8 mouse cellular contexts compared by ENCODE assay signal in the genomic region with DNA sequence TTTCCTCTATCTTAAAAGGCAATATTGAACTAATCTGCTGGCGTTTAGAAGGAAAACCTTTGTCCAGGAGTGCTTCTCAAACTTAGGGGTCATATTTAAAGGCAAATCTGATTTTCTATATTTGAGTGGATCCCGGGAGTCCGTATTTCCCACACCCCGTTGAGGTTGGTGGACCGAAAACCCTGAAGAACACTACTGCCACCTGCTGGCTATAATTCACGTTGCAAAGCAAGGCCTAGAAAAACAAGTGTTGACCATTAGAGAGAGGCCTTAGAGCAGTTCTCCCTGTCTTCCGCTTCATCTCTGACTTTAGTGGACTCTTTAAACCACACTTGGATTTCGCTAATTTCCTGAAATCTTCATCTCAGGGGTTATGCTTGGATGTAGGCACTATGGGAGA.
A peak's percentile ranks its signal among the peaks of the same experiment; 100 is the strongest.
DNase-seq lines count a peak whose midpoint lies in the region; ATAC-seq and TF ChIP-seq lines count a peak whose summit lies in the region.

No protein-coding gene starts in this region.

- WGBS in limb, embryonic 14.5 days, result 33% methylated on average over 8 of the region's 8 CpGs

- peak; percentile 55 for DNase-seq in adrenal gland, postnatal 25 days
- peak; percentile 75 for DNase-seq in embryo, embryonic 9.5 days (ENCODE audit: extremely low spot score)
- peak; percentile 31 to 78 for DNase-seq in gastrocnemius, postnatal 36 days
- DNase-seq in kidney, adult 8-10 months, result peak; percentile 51 to 78
- peak; percentile 86 for DNase-seq in limb, embryonic 14.5 days (ENCODE audit: low spot score)
- DNase-seq in ovary, postnatal 14 days (ENCODE audit: low spot score), result peak; percentile 87
- DNase-seq in urinary bladder, postnatal 14 days (ENCODE audit: low spot score), result peak; percentile 81

- intact Hi-C loops in gastrocnemius, postnatal 36 days (cut with DNase I), result loop anchor here (5.0 kb wide), 1 partner anchor 407 kb away; no protein-coding TSS in a partner anchor

- H3K27me3 ChIP-seq in ES-Bruce4 (ENCODE audit: control insufficient read depth, insufficient read depth, low read length, poor library complexity, severe bottlenecking), result no peaks in the 10 kb centered on the region
- H3K27me3 ChIP-seq in limb, embryonic 14.5 days (ENCODE audit: control insufficient read depth, insufficient read depth, low read length), result no peaks in the 10 kb centered on the region

- no peaks in the 10 kb centered on the region for H3K36me3 ChIP-seq in ES-Bruce4 (ENCODE audit: control insufficient read depth, insufficient read depth, low read length, poor library complexity, severe bottlenecking)
- no peaks in the 10 kb centered on the region for H3K36me3 ChIP-seq in limb, embryonic 14.5 days (ENCODE audit: control insufficient read depth, insufficient read depth, low read length)

- TF ChIP-seq POLR2A in ES-Bruce4 (IDR thresholded peaks at IDR 0.05; ENCODE audit: insufficient read depth, low read length), result no peak
- TF ChIP-seq POLR2A in limb, embryonic 14.5 days (IDR thresholded peaks at IDR 0.05; ENCODE audit: borderline replicate concordance, extremely low read depth, insufficient read depth, insufficient read length), result no peak

- no peak overlapping the region for H3K4me3 ChIP-seq in ES-Bruce4 (ENCODE audit: low read depth, low read length)
- no peak overlapping the region for H3K4me3 ChIP-seq in limb, embryonic 14.5 days (replicated peaks; ENCODE audit: low read length)

- no peaks in the 10 kb centered on the region for H3K9me3 ChIP-seq in ES-Bruce4 (replicated peaks; ENCODE audit: control insufficient read depth, insufficient read depth, low read length, poor library complexity, severe bottlenecking)
- no peaks in the 10 kb centered on the region for H3K9me3 ChIP-seq in limb, embryonic 14.5 days (ENCODE audit: control insufficient read depth, low read length)

- H3K9ac ChIP-seq in ES-Bruce4 (ENCODE audit: low read depth, poor library complexity, severe bottlenecking), result no peak overlapping the region
- H3K9ac ChIP-seq in limb, embryonic 14.5 days (ENCODE audit: low read depth, low read length, severe bottlenecking), result no peak overlapping the region

- TF ChIP-seq CTCF in ES-Bruce4 (IDR thresholded peaks at IDR 0.05; ENCODE audit: low read depth, low read length), result peak; percentile 43

- H3K4me2 ChIP-seq in limb, embryonic 14.5 days (replicated peaks; ENCODE audit: low read depth, low read length, severe bottlenecking), result no peak overlapping the region

- no peak overlapping the region for H3K27ac ChIP-seq in ES-Bruce4 (ENCODE audit: insufficient read depth, low read length)
- no peak overlapping the region for H3K27ac ChIP-seq in limb, embryonic 14.5 days (replicated peaks; ENCODE audit: low read depth, low read length)

- H3K4me1 ChIP-seq in ES-Bruce4 (ENCODE audit: control insufficient read depth, insufficient read depth, low read length), result peaks cover 2% of the 10 kb centered on the region
- no peaks in the 10 kb centered on the region for H3K4me1 ChIP-seq in limb, embryonic 14.5 days (ENCODE audit: control insufficient read depth, insufficient read depth, low read length)

- no peak for TF ChIP-seq EP300 in ES-Bruce4 (IDR thresholded peaks at IDR 0.05; ENCODE audit: insufficient read depth, low read depth, low read length)

- ATAC-seq in limb, embryonic 14.5 days (ENCODE audit: low FRiP score, low read depth), result peak; percentile 35; the same call in 1 of the 2 replicates
